Mouse (Mus musculus) limb, embryonic 12.5 days (tissue): ENCODE results near the gene Shisa9. TPM values are rescaled to one million over a fixed set of nuclear protein-coding genes. Genes with fewer than 3 reads are reported as not detected.

Experiments
- ATAC-seq: fragments of 200-750 bp; cut with Nextera tagmentation; 2 replicates; pipeline ENCODE4 v1.8.0; 2017; ENCODE audit warnings: low read depth, moderate TSS enrichment; ENCODE audit not compliant: insufficient number of reproducible peaks, insufficient read depth, low FRiP score, low TSS enrichment
- H3K27ac ChIP-seq: fragments of 300-500 bp; sonication (generic); 2 replicates; pipeline ENCODE4 v1.5.1; 2016; ENCODE audit warnings: mild to moderate bottlenecking, moderate library complexity
- H3K27me3 ChIP-seq: fragments of 300-500 bp; sonication (generic); 2 replicates; pipeline ENCODE4 v1.6.1; 2016; ENCODE audit warnings: mild to moderate bottlenecking, moderate library complexity
- H3K36me3 ChIP-seq: fragments of 300-500 bp; sonication (generic); 2 replicates; pipeline ENCODE4 v1.6.1; 2016; ENCODE audit warnings: mild to moderate bottlenecking, moderate library complexity
- H3K4me1 ChIP-seq: fragments of 300-500 bp; sonication (generic); replicated peaks from 2 replicates; pipeline ENCODE4 v1.6.1; 2016
- H3K4me2 ChIP-seq: fragments of 300-500 bp; sonication (generic); 2 replicates; pipeline ENCODE4 v1.6.1; 2016; ENCODE audit warnings: mild to moderate bottlenecking, moderate library complexity
- H3K4me3 ChIP-seq: fragments of 300-500 bp; sonication (generic); replicated peaks from 2 replicates; pipeline ENCODE4 v1.5.1; 2016; ENCODE audit warnings: mild to moderate bottlenecking
- H3K9ac ChIP-seq: fragments of 300-500 bp; sonication (generic); replicated peaks from 2 replicates; pipeline ENCODE4 v1.6.1; 2016; ENCODE audit warnings: mild to moderate bottlenecking, moderate library complexity
- H3K9me3 ChIP-seq: fragments of 300-500 bp; sonication (generic); 2 replicates; pipeline ENCODE4 v1.6.1; 2016; ENCODE audit warnings: mild to moderate bottlenecking, moderate library complexity
- WGBS: fragments of 180-500 bp; shearing (Covaris S2); methylation state at CpG from one replicate; pipeline ENCODE4 v1.1.7; 2016; 5-methylcytosine and 5-hydroxymethylcytosine counted together
- polyA plus RNA-seq: library from polyadenylated mRNA; unstranded; fragments of >200 nt; fragmentation: Nextera tagmentation; extraction: Ambion mirVana; gene quantifications from 2 replicates; pipeline ENCODE4 v1.2.1, GENCODE M21; 2016

The Shisa9 gene
- polyA plus RNA-seq, 1 experiment from 2014 or later = 0.16 TPM

DNA sequence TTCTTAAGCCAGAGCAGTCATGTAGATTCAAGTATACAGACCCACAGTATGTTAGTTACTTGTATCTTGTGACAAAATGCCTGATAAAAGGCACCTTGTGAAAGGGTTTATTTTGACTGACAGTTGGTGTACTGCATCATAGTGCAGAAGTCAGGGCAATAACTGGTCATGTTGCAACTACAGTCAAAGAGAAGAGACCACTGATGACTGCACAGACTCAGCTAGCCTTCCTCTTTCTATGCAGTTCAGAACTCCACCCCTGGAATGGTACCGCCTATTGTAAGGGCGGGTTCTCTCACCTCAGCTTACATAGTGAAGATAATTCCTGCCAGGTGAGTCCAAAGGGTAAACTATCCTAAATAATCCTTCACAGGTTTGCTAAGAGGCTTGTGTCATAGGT lies 239.6 kb downstream of the Shisa9 start:
- 91% methylated on average over 2 of the region's 2 CpGs for WGBS

DNA sequence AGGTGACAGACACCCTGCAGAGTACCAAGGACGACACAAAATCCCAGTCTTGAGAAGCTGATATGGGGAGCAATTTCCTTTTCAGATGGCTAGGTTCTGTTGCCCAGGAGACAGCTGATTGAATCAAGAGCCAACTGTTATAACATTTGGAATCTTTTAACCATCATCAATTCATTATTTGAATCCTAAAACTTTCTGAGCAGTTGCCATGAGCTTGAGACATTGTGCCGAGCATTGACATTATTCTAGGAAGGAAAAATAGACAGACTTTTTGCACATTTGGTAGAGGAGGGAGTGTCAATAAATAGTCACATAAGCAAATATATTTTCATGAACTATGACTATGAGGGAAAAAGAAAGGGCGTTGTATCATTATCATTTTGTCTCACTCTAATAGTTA lies 243.0 kb downstream of the Shisa9 start:
- no peak for ATAC-seq
- Histone ChIP-seq H3K27me3 (no peaks in the 10 kb centered on the region), H3K9ac (no peak overlapping the region), H3K36me3 (no peaks in the 10 kb centered on the region), H3K4me2 (no peak overlapping the region), H3K27ac (no peak overlapping the region), H3K4me3 (no peak overlapping the region), H3K4me1 (no peaks in the 10 kb centered on the region), H3K9me3 (no peaks in the 10 kb centered on the region)
- 72% methylated on average over 3 of the region's 3 CpGs for WGBS

More for the DNA sequence above, 239.6 kb downstream of the Shisa9 start:
- Histone ChIP-seq H3K4me3 (no peak overlapping the region), H3K4me2 (no peak overlapping the region), H3K27ac (no peak overlapping the region), H3K9ac (no peak overlapping the region), H3K36me3 (no peaks in the 10 kb centered on the region), H3K4me1 (no peaks in the 10 kb centered on the region), H3K27me3 (no peaks in the 10 kb centered on the region), H3K9me3 (no peaks in the 10 kb centered on the region)
- ATAC-seq = no peak

DNA sequence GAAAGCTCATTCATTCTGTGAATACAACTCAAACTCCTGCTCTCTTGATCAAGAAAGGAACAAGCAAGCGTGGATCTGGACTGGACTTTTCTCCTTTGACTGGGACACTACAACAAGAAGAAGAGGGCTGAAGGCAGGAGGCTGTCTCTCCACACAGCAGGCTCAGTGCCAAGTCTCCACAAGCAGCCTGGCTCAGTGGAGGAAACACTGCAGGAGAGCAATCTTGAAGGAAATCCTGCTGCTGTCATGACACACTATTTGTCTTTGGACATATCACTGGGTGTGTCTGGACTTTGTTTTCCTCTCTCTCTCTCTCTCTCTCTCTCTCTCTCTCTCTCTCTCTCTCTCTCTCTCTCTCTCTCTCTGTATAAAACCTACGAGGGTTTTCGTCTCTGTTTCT lies 249.4 kb downstream of the Shisa9 start:
- H3K4me3 ChIP-seq = no peak overlapping the region
- ATAC-seq = no peak
- no peaks in the 10 kb centered on the region for H3K9me3 ChIP-seq
- no peaks in the 10 kb centered on the region for H3K27me3 ChIP-seq
- WGBS = 74% methylated on average over 3 of the region's 3 CpGs
- no peaks in the 10 kb centered on the region for H3K36me3 ChIP-seq
- H3K4me1 ChIP-seq = no peaks in the 10 kb centered on the region
- H3K9ac ChIP-seq = no peak overlapping the region
- H3K27ac ChIP-seq = no peak overlapping the region
- no peak overlapping the region for H3K4me2 ChIP-seq

DNA sequence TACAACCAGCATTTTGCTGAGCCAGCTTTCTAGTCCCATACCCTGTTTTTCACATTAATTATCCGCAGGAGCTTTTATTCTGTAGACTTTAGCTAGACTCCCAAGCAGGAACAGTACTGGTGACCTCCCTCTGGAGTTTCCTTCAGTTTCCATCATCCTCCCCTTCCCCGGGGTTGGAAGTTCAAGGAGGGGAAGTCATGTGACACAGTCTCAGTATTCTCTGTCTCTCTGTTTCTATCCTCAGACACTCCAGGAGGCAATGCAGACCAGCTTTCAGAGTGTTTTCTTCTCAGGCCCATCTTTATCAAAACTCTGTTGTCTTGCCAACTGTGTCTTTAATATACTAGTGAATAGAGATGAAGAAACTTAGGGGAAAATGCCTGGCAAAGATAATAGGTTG lies 250.4 kb downstream of the Shisa9 start:
- Histone ChIP-seq H3K4me1 (no peaks in the 10 kb centered on the region), H3K36me3 (no peaks in the 10 kb centered on the region)
- ATAC-seq = no peak

DNA sequence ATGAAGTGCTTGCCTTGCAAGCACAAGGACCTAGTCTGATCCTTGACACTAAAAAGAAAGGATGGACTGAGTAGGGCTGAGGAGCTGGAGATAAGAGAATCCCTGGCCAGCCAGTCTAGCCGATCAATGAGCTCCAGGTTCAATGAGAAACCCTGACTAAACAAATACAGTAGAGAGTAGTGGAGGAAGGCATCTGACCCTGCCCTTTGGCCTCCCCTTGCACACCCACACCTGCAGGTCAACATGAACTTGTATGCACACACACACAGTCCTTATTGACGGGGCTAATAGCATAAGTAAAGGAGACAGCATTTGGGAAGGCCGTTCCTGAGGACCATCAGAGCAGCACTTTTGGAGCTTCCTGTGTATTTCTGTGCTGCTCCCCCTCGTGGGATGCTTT lies 254.7 kb downstream of the Shisa9 start:
- Histone ChIP-seq H3K4me2 (no peak overlapping the region), H3K36me3 (no peaks in the 10 kb centered on the region), H3K9me3 (no peaks in the 10 kb centered on the region), H3K27ac (no peak overlapping the region), H3K4me1 (no peaks in the 10 kb centered on the region), H3K9ac (no peak overlapping the region), H3K27me3 (no peaks in the 10 kb centered on the region), H3K4me3 (no peak overlapping the region)
- ATAC-seq = no peak
- 76% methylated on average over 4 of the region's 4 CpGs for WGBS

More for the DNA sequence above, 250.4 kb downstream of the Shisa9 start:
- Histone ChIP-seq H3K4me3 (no peak overlapping the region), H3K27me3 (no peaks in the 10 kb centered on the region), H3K9me3 (no peaks in the 10 kb centered on the region), H3K9ac (no peak overlapping the region), H3K27ac (no peak overlapping the region), H3K4me2 (no peak overlapping the region)
- 63% methylated on average over 2 of the region's 2 CpGs for WGBS

DNA sequence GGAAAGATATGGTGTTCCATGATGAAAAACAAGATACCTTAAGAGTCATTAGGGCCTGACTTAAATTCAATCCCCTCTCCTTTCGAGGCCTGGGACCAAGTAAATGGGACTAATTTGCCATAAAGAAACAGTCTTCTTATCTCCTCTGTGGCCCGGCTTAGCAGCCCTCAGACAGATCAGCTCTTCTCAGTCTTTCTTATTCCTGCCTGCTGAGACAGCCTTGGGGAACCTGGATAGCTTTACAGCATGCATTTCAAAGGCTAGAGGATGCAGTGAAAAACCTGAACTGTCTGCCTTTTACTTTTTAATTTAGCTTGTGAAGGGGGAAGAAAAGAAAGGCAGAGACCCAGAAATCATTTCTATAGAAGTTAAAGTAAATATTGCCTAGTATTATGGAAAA lies 275.4 kb downstream of the Shisa9 start:
- ATAC-seq = no peak
- WGBS = 16% methylated on average over 2 of the region's 2 CpGs
- no peak overlapping the region for H3K9ac ChIP-seq
- no peak overlapping the region for H3K4me3 ChIP-seq
- no peaks in the 10 kb centered on the region for H3K36me3 ChIP-seq
- H3K4me1 ChIP-seq = no peaks in the 10 kb centered on the region
- H3K4me2 ChIP-seq = no peak overlapping the region
- no peaks in the 10 kb centered on the region for H3K9me3 ChIP-seq
- no peak overlapping the region for H3K27ac ChIP-seq
- no peaks in the 10 kb centered on the region for H3K27me3 ChIP-seq

DNA sequence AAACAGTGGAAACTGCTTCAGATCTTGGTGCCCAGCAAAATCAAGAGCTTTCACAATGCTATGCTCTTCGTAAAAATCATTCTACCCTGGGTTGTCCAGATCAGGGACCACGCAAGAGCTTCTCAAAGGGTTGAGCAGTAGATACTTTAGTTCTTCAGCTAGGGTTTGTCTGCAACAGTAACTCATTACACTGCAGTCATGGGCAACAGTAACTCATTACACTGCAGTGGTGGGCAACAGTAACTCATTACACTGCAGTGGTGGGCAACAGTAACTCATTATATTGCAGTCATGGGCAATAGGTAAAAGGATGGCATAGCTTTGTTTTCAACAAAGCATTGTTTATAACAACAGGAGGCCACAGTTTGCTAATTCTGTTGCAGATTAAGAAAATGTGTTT lies 281.9 kb downstream of the Shisa9 start:
- Histone ChIP-seq H3K9me3 (no peaks in the 10 kb centered on the region), H3K4me3 (no peak overlapping the region), H3K27me3 (no peaks in the 10 kb centered on the region), H3K36me3 (no peaks in the 10 kb centered on the region), H3K27ac (no peak overlapping the region), H3K9ac (no peak overlapping the region), H3K4me1 (no peaks in the 10 kb centered on the region), H3K4me2 (no peak overlapping the region)
- WGBS = 93% methylated on average over 2 of the region's 2 CpGs
- no peak for ATAC-seq

DNA sequence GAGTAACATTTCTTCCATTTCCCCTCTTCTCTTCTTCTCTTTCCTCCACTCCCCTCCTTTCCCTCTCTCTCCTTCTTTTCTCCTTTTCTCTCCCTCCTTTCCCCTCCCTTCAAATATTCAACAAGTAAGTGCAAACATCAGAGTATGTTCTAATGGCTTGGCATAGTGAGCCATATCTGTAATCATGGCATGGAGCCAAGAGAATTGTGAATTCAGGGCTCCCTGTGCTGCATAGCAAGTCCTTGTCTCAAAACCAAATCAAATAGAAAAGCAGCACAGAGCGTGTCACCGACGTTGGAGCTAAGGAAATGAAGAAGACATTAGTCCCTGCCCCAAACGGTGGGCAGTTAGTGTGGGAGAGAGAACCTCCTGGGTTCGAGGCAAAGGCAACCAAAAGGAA lies 316.6 kb downstream of the Shisa9 start:
- H3K27ac ChIP-seq = no peak overlapping the region
- no peak overlapping the region for H3K4me3 ChIP-seq
- 79% methylated on average over 5 of the region's 5 CpGs for WGBS
- no peak for ATAC-seq
- H3K9ac ChIP-seq = no peak overlapping the region
- no peaks in the 10 kb centered on the region for H3K4me1 ChIP-seq
- H3K9me3 ChIP-seq = no peaks in the 10 kb centered on the region
- no peaks in the 10 kb centered on the region for H3K27me3 ChIP-seq
- H3K36me3 ChIP-seq = no peaks in the 10 kb centered on the region
- no peak overlapping the region for H3K4me2 ChIP-seq

DNA sequence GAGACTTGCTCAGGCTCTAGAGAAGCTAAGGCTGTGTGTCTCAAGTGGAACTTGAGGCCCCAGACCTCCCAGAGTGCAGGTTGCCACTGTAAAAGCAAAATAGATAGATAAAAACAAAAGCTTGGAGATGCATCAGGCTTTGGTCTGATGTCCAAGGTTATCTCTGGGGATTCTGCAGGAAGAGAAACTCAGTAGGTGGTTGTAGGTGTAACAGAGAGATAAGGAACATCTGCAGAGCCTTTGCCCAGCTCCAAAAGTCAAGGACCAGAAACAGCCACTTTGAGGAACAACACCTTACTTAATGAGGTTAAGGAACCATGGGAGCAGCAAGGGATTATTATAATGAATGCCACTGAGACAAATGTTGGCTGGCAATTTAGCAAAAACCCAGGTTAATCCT lies 319.5 kb downstream of the Shisa9 start:
- Histone ChIP-seq H3K4me1 (0 out of 2 replicates have a peak, but pooled peaks cover 4% of the 10 kb centered on the region), H3K27me3 (no peaks in the 10 kb centered on the region), H3K27ac (no peak overlapping the region), H3K9me3 (no peaks in the 10 kb centered on the region), H3K9ac (no peak overlapping the region), H3K4me3 (no peak overlapping the region), H3K4me2 (no peak overlapping the region), H3K36me3 (no peaks in the 10 kb centered on the region)
- no peak for ATAC-seq

DNA sequence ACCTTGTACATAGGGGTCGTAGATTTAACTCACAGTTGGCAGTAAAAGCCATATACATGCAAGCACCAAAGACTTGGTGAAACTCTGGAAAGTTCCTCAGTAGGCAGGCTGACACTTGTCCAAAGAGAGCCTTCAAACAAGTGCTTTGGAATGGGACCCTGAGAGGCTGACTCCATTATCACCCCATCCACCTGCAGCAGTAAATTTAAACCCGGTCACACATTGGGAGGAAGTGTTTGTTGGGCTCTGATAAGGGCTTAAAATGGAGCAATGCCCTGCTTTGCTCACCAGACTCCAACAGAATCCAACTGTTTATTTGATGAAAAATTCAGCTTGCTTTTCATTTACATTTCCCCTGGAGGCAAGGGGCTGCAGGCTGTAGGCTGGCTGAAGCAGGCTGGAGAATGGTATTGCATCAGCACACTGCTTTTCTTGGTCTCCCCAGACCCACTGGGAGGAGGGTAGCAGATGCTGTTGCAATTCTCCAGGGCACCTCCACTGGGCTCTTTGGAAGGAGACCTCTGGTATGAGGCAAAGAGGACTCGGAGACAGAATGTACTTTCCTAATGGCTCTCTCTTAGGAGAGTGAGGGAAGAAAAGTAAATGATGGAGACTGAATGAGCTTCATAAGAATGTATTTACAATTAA lies 323.5 kb downstream of the Shisa9 start:
- Histone ChIP-seq H3K4me1 (0 out of 2 replicates have a peak, but pooled peaks cover 6% of the 10 kb centered on the region), H3K36me3 (no peaks in the 10 kb centered on the region), H3K4me2 (no peak overlapping the region), H3K9me3 (no peaks in the 10 kb centered on the region), H3K4me3 (no peak overlapping the region), H3K27me3 (no peaks in the 10 kb centered on the region), H3K9ac (no peak overlapping the region), H3K27ac (no peak overlapping the region)
- WGBS = 73% methylated on average over 3 of the region's 3 CpGs
- ATAC-seq = no peak

DNA sequence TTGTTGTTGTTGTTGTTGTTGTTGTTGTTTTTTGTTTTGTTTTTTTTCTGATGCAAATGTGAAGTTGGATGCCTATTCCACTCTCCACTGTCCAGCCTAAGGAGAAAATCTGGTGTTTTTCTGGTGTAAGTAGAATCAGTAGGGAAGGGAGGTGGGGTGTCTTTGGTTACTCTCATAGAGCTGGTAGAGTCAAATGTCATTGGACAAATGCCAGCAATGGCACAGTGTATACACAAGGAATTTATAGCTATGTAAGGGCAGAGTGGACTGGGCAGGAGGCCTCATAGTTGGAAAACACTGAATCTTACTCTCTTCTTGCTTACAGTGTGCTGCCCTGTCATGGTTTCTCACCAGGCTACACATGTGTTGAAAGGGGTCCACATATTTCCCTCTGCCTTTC lies 325.9 kb downstream of the Shisa9 start:
- H3K27ac ChIP-seq = no peak overlapping the region
- no peak for ATAC-seq
- H3K4me2 ChIP-seq = no peak overlapping the region
- no peaks in the 10 kb centered on the region for H3K27me3 ChIP-seq
- no peak overlapping the region for H3K4me3 ChIP-seq
- H3K36me3 ChIP-seq = no peaks in the 10 kb centered on the region
- no peak overlapping the region for H3K9ac ChIP-seq
- no peaks in the 10 kb centered on the region for H3K9me3 ChIP-seq
- H3K4me1 ChIP-seq = 0 out of 2 replicates have a peak, but pooled peaks cover 6% of the 10 kb centered on the region

DNA sequence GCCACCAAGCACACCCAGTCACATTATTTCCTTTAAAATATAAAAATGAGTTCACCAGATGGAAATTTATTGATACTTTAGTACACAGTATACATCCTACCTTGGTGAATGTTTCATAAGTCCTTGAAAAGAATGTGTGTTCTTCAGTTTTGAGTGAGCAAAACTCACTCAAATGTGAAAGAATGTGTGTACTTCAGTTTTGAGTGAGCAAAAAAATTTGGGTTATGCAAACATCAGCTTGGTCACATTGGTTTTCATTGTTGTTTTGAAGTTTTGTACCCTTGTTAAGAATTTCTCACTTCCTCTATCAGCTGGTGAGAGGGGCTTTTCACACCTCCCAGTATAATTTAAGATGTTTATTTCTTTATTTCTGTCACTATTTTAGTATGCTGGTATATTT lies 331.7 kb downstream of the Shisa9 start:
- Histone ChIP-seq H3K9me3 (no peaks in the 10 kb centered on the region), H3K9ac (no peak overlapping the region), H3K36me3 (no peaks in the 10 kb centered on the region), H3K27ac (no peak overlapping the region), H3K4me1 (no peaks in the 10 kb centered on the region), H3K4me2 (no peak overlapping the region), H3K27me3 (no peaks in the 10 kb centered on the region), H3K4me3 (no peak overlapping the region)
- no peak for ATAC-seq
